Mouse (Mus musculus) lung, embryonic 14.5 days (tissue): ENCODE results near the gene Caly. TPM values are rescaled to one million over a fixed set of nuclear protein-coding genes. Genes with fewer than 3 reads are reported as not detected.

Experiments
- ATAC-seq: fragments of 200-750 bp; cut with Nextera tagmentation; 2 replicates; pipeline ENCODE4 v1.8.0; 2017; ENCODE audit warnings: mild to moderate bottlenecking, moderate TSS enrichment, moderate library complexity; ENCODE audit not compliant: insufficient read depth
- DNase-seq: peaks from one replicate; pipeline ENCODE4 v3.0.0-alpha.2; 2015
- H3K27ac ChIP-seq: fragments of 300-500 bp; sonication (generic); 2 replicates; pipeline ENCODE4 v1.5.1; 2014; ENCODE audit warnings: low read depth, mild to moderate bottlenecking, moderate library complexity
- H3K27me3 ChIP-seq: fragments of 300-500 bp; sonication (generic); 2 replicates; pipeline ENCODE4 v1.6.1; 2014; ENCODE audit warnings: low read length, control low read depth; ENCODE audit not compliant: insufficient read depth
- H3K36me3 ChIP-seq: fragments of 300-500 bp; sonication (generic); 2 replicates; pipeline ENCODE4 v1.6.1; 2014; ENCODE audit warnings: control low read depth; ENCODE audit not compliant: insufficient read depth
- H3K4me1 ChIP-seq: fragments of 300-500 bp; sonication (generic); 2 replicates; pipeline ENCODE4 v1.6.1; 2014; ENCODE audit warnings: antibody characterized with exemption, control low read depth; ENCODE audit not compliant: insufficient read depth
- H3K4me2 ChIP-seq: fragments of 300-500 bp; sonication (generic); 2 replicates; pipeline ENCODE4 v1.6.1; 2014; ENCODE audit warnings: mild to moderate bottlenecking
- H3K4me3 ChIP-seq: fragments of 300-500 bp; sonication (generic); 2 replicates; pipeline ENCODE4 v1.5.1; 2014; ENCODE audit warnings: low read depth, low read length
- H3K9ac ChIP-seq: fragments of 300-500 bp; sonication (generic); 2 replicates; pipeline ENCODE4 v1.6.1; 2014
- H3K9me3 ChIP-seq: fragments of 300-500 bp; sonication (generic); 2 replicates; pipeline ENCODE4 v1.6.1; 2016; ENCODE audit warnings: low read depth, low read length, control low read depth
- CTCF ChIP-seq: IDR thresholded peaks from 2 replicates; pipeline ENCODE4 v1.5.1; 2016; ENCODE audit warnings: antibody characterized with exemption, low read depth
- WGBS: fragments of 180-500 bp; shearing (Covaris S2); extraction: QIAGEN DNeasy Blood & Tissue Kit; methylation state at CpG from one replicate; pipeline ENCODE4 v1.1.7; 2014; 5-methylcytosine and 5-hydroxymethylcytosine counted together
- polyA plus RNA-seq: library from polyadenylated mRNA; unstranded; fragments of >200 nt; fragmentation: Nextera tagmentation; extraction: Ambion mirVana; gene quantifications from 2 replicates; pipeline ENCODE4 v1.2.1, GENCODE M21; 2014

The Caly gene
- polyA plus RNA-seq, 1 experiment from 2014 or later, result not detected

- no peak overlapping the region for H3K9ac ChIP-seq
- H3K4me1 ChIP-seq, result 0 out of 2 replicates have a peak, but pooled peaks cover 5% of the 10 kb centered on the region
- ATAC-seq (no peak), DNase-seq (peak; percentile 87)
- peaks cover 54% of the 10 kb centered on the region for H3K27me3 ChIP-seq
- H3K4me2 ChIP-seq, result no peak overlapping the region
- 21% methylated on average over 7 of the region's 7 CpGs for WGBS
- peak; percentile 80 for TF ChIP-seq CTCF
- no peak overlapping the region for H3K4me3 ChIP-seq
- no peaks in the 10 kb centered on the region for H3K9me3 ChIP-seq
- no peaks in the 10 kb centered on the region for H3K36me3 ChIP-seq
- no peak overlapping the region for H3K27ac ChIP-seq
These were observed 19.3 kb downstream of the Caly start for GRCm38 (mm10) chr7:140063092-140063491.

DNA sequence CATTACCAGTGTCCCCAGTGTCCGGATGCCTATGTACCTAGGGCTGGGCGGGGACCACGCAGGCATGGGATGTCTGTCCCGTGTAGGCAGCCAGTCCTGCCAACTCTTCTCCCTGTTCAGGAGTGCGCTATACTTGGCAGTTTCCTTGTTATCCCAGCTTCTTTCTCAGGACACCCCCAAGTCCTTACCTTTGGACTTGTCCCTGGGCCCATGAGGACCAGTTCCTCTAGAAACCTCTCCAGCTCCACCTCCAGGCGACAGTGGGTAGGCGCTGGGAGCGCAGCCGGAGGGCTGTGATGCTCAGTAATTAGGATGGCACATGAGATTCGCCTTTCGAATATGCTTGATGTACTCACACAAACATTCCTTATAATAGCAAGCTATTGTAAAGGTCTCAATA, 20.0 kb downstream of the Caly start:
- Histone ChIP-seq H3K4me1 (0 out of 2 replicates have a peak, but pooled peaks cover 6% of the 10 kb centered on the region), H3K4me2 (no peak overlapping the region), H3K4me3 (no peak overlapping the region), H3K27me3 (peaks cover 62% of the 10 kb centered on the region), H3K9ac (no peak overlapping the region), H3K9me3 (no peaks in the 10 kb centered on the region), H3K36me3 (no peaks in the 10 kb centered on the region), H3K27ac (no peak overlapping the region)
- ATAC-seq, result peak; percentile 16; the same call in 1 of the 2 replicates
- WGBS, result 19% methylated on average over 11 of the region's 11 CpGs
- peak; percentile 45 for TF ChIP-seq CTCF
- peak; percentile 41 for DNase-seq

DNA sequence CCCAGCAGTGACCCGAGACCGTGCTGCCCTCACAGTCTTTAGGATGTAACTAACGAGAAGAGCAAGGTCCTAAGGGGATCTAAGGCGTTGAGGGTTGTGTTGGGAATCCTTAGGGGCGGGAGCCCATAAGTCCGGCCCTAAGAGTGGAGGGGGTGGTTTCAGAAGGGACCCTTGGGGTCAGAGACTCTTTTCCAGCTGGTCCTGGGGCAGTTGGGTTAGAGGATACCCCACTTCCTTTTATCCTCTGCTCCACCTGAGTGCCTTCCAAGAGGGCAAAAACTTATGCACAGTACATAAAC, 20.6 kb downstream of the Caly start:
- peak overlapping the region; percentile 74 for H3K4me2 ChIP-seq
- H3K9ac ChIP-seq, result no peak overlapping the region
- H3K4me1 ChIP-seq, result 0 out of 2 replicates have a peak, but pooled peaks cover 6% of the 10 kb centered on the region
- TF ChIP-seq CTCF, result no peak
- no peaks in the 10 kb centered on the region for H3K9me3 ChIP-seq
- ATAC-seq (no peak), DNase-seq (no peak)
- H3K4me3 ChIP-seq, result peak overlapping the region; percentile 36; the same call in 1 of the 2 replicates
- no peak overlapping the region for H3K27ac ChIP-seq
- 4% methylated on average over 6 of the region's 6 CpGs for WGBS
- no peaks in the 10 kb centered on the region for H3K36me3 ChIP-seq
- peaks cover 67% of the 10 kb centered on the region for H3K27me3 ChIP-seq

DNA sequence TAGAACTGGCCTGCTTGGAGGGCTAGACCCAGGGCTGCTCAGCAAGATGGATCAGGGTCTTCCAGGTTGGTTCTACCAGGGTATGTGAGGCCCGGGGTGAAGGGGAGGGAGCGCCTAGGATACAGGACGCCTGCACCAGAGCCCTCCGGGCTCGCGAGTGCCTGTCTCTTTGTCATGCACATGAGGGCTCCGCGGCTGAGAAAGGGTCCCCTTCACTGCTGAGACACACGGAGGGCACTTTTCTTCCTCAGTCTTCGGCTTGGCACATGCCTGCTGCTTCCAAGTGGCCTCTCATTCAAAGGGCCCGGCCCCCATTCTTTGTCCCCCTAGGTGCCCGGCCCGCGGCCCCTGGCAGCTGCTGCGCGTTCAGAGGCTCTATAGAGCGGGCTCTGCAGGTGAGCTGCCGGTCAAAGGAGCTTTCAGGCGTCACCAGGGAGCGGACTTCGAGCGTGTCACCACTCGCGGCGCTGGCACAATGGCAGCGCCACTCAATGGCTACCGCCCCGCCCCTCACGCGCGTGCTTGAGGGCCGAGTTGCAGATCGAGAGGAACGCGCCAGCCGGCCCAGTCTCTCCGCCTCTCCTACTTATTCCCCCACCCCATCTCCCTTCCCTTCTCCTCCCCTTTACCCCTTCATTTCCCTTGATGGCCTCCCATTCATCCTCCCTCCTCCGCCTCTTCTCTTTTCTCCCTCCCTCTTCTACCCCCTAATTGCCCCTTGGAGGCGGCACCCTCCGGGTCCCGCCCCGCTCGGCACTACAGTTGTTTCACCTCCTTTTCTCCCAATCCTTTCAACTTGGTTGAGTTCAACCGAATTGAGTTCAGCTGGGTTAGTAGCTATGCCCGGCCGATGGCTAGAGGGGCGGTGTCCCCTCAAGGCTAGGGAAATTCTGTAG, 21.2 kb downstream of the Caly start:
- no peaks in the 10 kb centered on the region for H3K9me3 ChIP-seq
- no peak overlapping the region for H3K27ac ChIP-seq
- H3K9ac ChIP-seq, result peak overlapping the region; percentile 40
- ATAC-seq (peak; percentile 29; the same call in 1 of the 2 replicates), DNase-seq (peak; percentile 70)
- WGBS, result 2% methylated on average over 47 of the region's 47 CpGs
- H3K4me1 ChIP-seq, result 0 out of 2 replicates have a peak, but pooled peaks cover 6% of the 10 kb centered on the region
- H3K4me2 ChIP-seq, result peak overlapping the region; percentile 74
- H3K4me3 ChIP-seq, result peak overlapping the region; percentile 36
- no peaks in the 10 kb centered on the region for H3K36me3 ChIP-seq
- peaks cover 68% of the 10 kb centered on the region for H3K27me3 ChIP-seq
- TF ChIP-seq CTCF, result no peak

DNA sequence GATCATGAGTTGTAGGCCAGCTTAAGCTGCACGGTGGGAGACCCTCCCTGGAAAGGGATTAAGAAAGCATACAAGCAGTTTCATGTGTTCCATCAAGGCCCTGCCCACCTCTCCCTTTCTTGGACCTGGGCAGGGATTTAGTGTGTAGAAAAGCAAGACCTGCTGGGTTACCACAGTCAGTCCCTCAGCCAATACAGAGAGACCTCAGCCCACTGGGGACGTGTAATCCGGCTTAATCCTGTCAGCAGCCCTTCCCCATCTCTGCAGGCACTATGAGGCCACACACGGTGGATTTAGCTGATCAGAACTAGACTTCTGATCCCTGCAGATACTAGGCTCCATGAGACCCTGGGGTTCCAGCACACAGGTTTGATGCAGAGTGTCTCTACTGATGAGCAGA, 22.7 kb downstream of the Caly start:
- H3K4me2 ChIP-seq, result no peak overlapping the region
- WGBS, result 27% methylated on average over 4 of the region's 4 CpGs
- no peak for TF ChIP-seq CTCF
- H3K4me3 ChIP-seq, result no peak overlapping the region
- peaks cover 72% of the 10 kb centered on the region for H3K27me3 ChIP-seq
- no peaks in the 10 kb centered on the region for H3K36me3 ChIP-seq
- no peaks in the 10 kb centered on the region for H3K9me3 ChIP-seq
- H3K9ac ChIP-seq, result no peak overlapping the region
- ATAC-seq (no peak), DNase-seq (no peak)
- no peak overlapping the region for H3K27ac ChIP-seq
- 0 out of 2 replicates have a peak, but pooled peaks cover 6% of the 10 kb centered on the region for H3K4me1 ChIP-seq

DNA sequence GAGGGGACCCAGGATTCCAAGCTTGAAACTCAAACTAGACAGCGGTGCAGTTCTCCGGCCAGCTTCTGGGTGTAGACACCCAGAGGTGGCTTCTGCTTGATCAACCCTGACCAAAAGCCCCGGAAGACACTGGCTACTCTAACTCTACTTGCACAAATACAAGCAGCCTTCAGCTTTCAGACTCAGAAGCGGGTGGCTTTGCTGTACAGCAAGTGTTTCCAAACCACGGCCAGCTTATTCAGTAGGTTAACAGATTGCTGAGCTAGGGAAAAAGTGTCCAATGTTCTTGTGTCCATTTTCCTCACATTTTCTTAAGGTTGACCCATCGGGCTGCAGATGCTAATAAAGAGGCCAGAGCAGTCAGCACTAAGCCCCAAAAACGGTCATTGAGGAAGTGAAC, 23.8 kb downstream of the Caly start:
- Histone ChIP-seq H3K4me3 (peak overlapping the region; percentile 42), H3K27ac (no peak overlapping the region), H3K9ac (peak overlapping the region; percentile 42; the same call in 1 of the 2 replicates), H3K4me2 (peak overlapping the region; percentile 78), H3K9me3 (no peaks in the 10 kb centered on the region), H3K4me1 (0 out of 2 replicates have a peak, but pooled peaks cover 6% of the 10 kb centered on the region), H3K27me3 (peaks cover 71% of the 10 kb centered on the region), H3K36me3 (no peaks in the 10 kb centered on the region)
- ATAC-seq (no peak), DNase-seq (peak; percentile 5)
- TF ChIP-seq CTCF, result no peak
- WGBS, result 26% methylated on average over 7 of the region's 7 CpGs
